In genomic region chr15:52954715-52955593, GRCm38 (mm10) we compare ENCODE assay signal across 24 mouse cellular contexts.
DNase-seq lines count a peak whose midpoint lies in the region; ATAC-seq and TF ChIP-seq lines count a peak whose summit lies in the region.
"Had no signal": no experiment of that assay in that cellular context is flagged by ENCODE, and none has a peak within 500 bp of the region (broad histone marks: within the 10 kb centered on the region; RNA-seq: fewer than 3 reads in every experiment).

No protein-coding gene starts in this region.

- H3K4me3 ChIP-seq in MEL (ENCODE audit: control insufficient read depth in 1 of 2, insufficient read depth in 1 of 2, low read depth in 2 of 2, low read length in 2 of 2): peak overlapping the region; percentile 1 to 19; a peak in 1 of 4 replicates
- no peak overlapping the region for H3K4me3 ChIP-seq in intestine, embryonic 16.5 days (ENCODE audit: low read length)
- no peak overlapping the region for H3K4me3 ChIP-seq in small intestine, adult 2 months (ENCODE audit: low read depth, low read length)
- H3K4me3 ChIP-seq in forebrain, embryonic 13.5 days: no peak overlapping the region
- H3K4me3 ChIP-seq: forebrain, embryonic 10.5 days; hindbrain, embryonic 10.5 days; hindbrain, embryonic 13.5 days had no signal

- peak; percentile 43 to 69 for TF ChIP-seq EP300 in MEL (IDR thresholded peaks at IDR 0.05; ENCODE audit: low read depth in 1 of 2, low read length in 2 of 2)

- 45% methylated on average over 7 of the region's 7 CpGs for WGBS in intestine, embryonic 16.5 days
- 20% methylated on average over 7 of the region's 7 CpGs for WGBS in small intestine, adult 2 months
- 86% methylated on average over 7 of the region's 7 CpGs for WGBS in forebrain, embryonic 13.5 days

- DNase-seq in heart, adult 11 months: peak; percentile 85
- DNase-seq in heart, postnatal 25 days (ENCODE audit: low spot score): no peak
- DNase-seq in MEL (ENCODE audit: low read depth, low spot score): peak; percentile 20
- DNase-seq in urinary bladder, adult 18-20 months (ENCODE audit: low spot score in 2 of 2): no peak
- DNase-seq: adrenal gland, adult 8-10 months; adrenal gland, postnatal 25 days; B cell, adult 2 months; cerebellum, adult 11-12 months; cerebellum, adult 8-10 months; cerebellum, postnatal 14 days; forebrain, postnatal 0 days; gastrocnemius, postnatal 36 days; heart, postnatal 36 days had no signal

- intact Hi-C loops in heart, postnatal 25 days (cut with DNase I): no loop called here

- no peaks in the 10 kb centered on the region for H3K79me2 ChIP-seq in MEL (ENCODE audit: control insufficient read depth, insufficient read depth, low read length, poor library complexity)

- TF ChIP-seq RAD21 in MEL (IDR thresholded peaks at IDR 0.05; ENCODE audit: low read depth, low read length): no peak

- H3K4me2 ChIP-seq in intestine, embryonic 16.5 days (ENCODE audit: low read depth, low read length): no peak overlapping the region
- H3K4me2 ChIP-seq in forebrain, embryonic 13.5 days: no peak overlapping the region
- H3K4me2 ChIP-seq: heart, embryonic 11.5 days; hindbrain, embryonic 13.5 days had no signal

- no peak for TF ChIP-seq POLR2A in MEL (IDR thresholded peaks at IDR 0.05; ENCODE audit: control insufficient read depth in 1 of 2, insufficient read depth in 1 of 2, low read depth in 1 of 2, low read length in 2 of 2, poor library complexity in 1 of 2)
- TF ChIP-seq POLR2A in small intestine, adult 2 months (IDR thresholded peaks at IDR 0.05; ENCODE audit: low read depth, low read length): no peak

- no peaks in the 10 kb centered on the region for H3K27me3 ChIP-seq in MEL (ENCODE audit: control insufficient read depth in 1 of 2, insufficient read depth in 2 of 2, low read length in 2 of 2)
- no peaks in the 10 kb centered on the region for H3K27me3 ChIP-seq in intestine, embryonic 16.5 days (replicated peaks; ENCODE audit: control insufficient read depth, insufficient read depth, low read length)
- no peaks in the 10 kb centered on the region for H3K27me3 ChIP-seq in small intestine, adult 2 months (ENCODE audit: control insufficient read depth, insufficient read depth, low read length)
- H3K27me3 ChIP-seq in forebrain, embryonic 13.5 days: no peaks in the 10 kb centered on the region
- H3K27me3 ChIP-seq: CH12.LX; hindbrain, embryonic 13.5 days had no signal

- peaks cover 0 to 16% of the 10 kb centered on the region in 2 experiments; a peak in 2 of 4 replicates for H3K36me3 ChIP-seq in MEL (ENCODE audit: control insufficient read depth in 1 of 2, insufficient read depth in 2 of 2, low read length in 2 of 2)
- no peaks in the 10 kb centered on the region for H3K36me3 ChIP-seq in intestine, embryonic 16.5 days (ENCODE audit: control insufficient read depth, insufficient read depth, low read length)
- no peaks in the 10 kb centered on the region for H3K36me3 ChIP-seq in small intestine, adult 2 months (ENCODE audit: control insufficient read depth, insufficient read depth, low read length)
- no peaks in the 10 kb centered on the region for H3K36me3 ChIP-seq in forebrain, embryonic 13.5 days (ENCODE audit: poor library complexity, severe bottlenecking)
- H3K36me3 ChIP-seq: forebrain, embryonic 10.5 days; hindbrain, embryonic 10.5 days; hindbrain, embryonic 13.5 days had no signal

- no peak for TF ChIP-seq CTCF in MEL (IDR thresholded peaks at IDR 0.05 in 2 of 3, conservative IDR thresholded peaks at IDR 0.05 in 1 of 3; ENCODE audit: control insufficient read depth in 1 of 3, insufficient read depth in 1 of 3, low read depth in 2 of 3, low read length in 3 of 3, poor library complexity in 1 of 3, severe bottlenecking in 1 of 3)
- no peak for TF ChIP-seq CTCF in small intestine, adult 2 months (IDR thresholded peaks at IDR 0.05; ENCODE audit: extremely low read depth, insufficient read length, insufficient replicate concordance, low read depth, low read length)

- H3K4me1 ChIP-seq in MEL (ENCODE audit: control insufficient read depth in 1 of 2, insufficient read depth in 2 of 2, low read length in 2 of 2): peaks cover 9 to 20% of the 10 kb centered on the region in 2 experiments
- H3K4me1 ChIP-seq in intestine, embryonic 16.5 days (ENCODE audit: control insufficient read depth, insufficient read depth, low read length): no peaks in the 10 kb centered on the region
- H3K4me1 ChIP-seq in small intestine, adult 2 months (ENCODE audit: control insufficient read depth, insufficient read depth, insufficient read length, low read length): peaks cover 17% of the 10 kb centered on the region; the same call in 1 of the 2 replicates
- no peaks in the 10 kb centered on the region for H3K4me1 ChIP-seq in forebrain, embryonic 13.5 days
- H3K4me1 ChIP-seq: forebrain, embryonic 10.5 days; hindbrain, embryonic 10.5 days; hindbrain, embryonic 13.5 days had no signal

- no peak overlapping the region for H3K9ac ChIP-seq in MEL (ENCODE audit: control insufficient read depth, low read depth, low read length, poor library complexity, severe bottlenecking)
- H3K9ac ChIP-seq in intestine, embryonic 16.5 days (ENCODE audit: low read depth, low read length): no peak overlapping the region
- H3K9ac ChIP-seq in forebrain, embryonic 13.5 days: no peak overlapping the region
- H3K9ac ChIP-seq: forebrain, postnatal 0 days; hindbrain, embryonic 13.5 days had no signal

- no peaks in the 10 kb centered on the region for H3K9me3 ChIP-seq in MEL (replicated peaks; ENCODE audit: insufficient read depth, low read length)
- H3K9me3 ChIP-seq in intestine, embryonic 16.5 days (ENCODE audit: control insufficient read depth, low read length): no peaks in the 10 kb centered on the region
- H3K9me3 ChIP-seq in forebrain, embryonic 13.5 days (replicated peaks): no peaks in the 10 kb centered on the region
- H3K9me3 ChIP-seq: forebrain, embryonic 10.5 days; hindbrain, embryonic 10.5 days; hindbrain, embryonic 13.5 days had no signal

- ATAC-seq in intestine, embryonic 16.5 days: peak; percentile 97
- no peak for ATAC-seq in forebrain, embryonic 13.5 days
- ATAC-seq: activated CD4-positive, CD25-positive, alpha-beta regulatory T cell, adult 4 months; forebrain, embryonic 14.5 days; hindbrain, embryonic 16.5 days had no signal

- no peak overlapping the region for H3K27ac ChIP-seq in MEL (ENCODE audit: control insufficient read depth, low read depth, low read length)
- peak overlapping the region; percentile 26; the same call in 1 of the 2 replicates for H3K27ac ChIP-seq in intestine, embryonic 16.5 days (ENCODE audit: low read length)
- peak overlapping the region; percentile 84 for H3K27ac ChIP-seq in small intestine, adult 2 months (ENCODE audit: insufficient read depth, low read depth, low read length)
- no peak overlapping the region for H3K27ac ChIP-seq in forebrain, embryonic 13.5 days
- H3K27ac ChIP-seq: forebrain, embryonic 10.5 days; hindbrain, embryonic 10.5 days; hindbrain, embryonic 13.5 days had no signal

TF ChIP-seq in MEL, 35 proteins besides CTCF, POLR2A, EP300 and RAD21:
- no peak for TF ChIP-seq TAL1 (IDR thresholded peaks at IDR 0.05; ENCODE audit: low read length)
- TF ChIP-seq TCF12 (IDR thresholded peaks at IDR 0.05; ENCODE audit: low read depth, low read length): peak; percentile 67
- peak; percentile 68 for TF ChIP-seq RCOR1 (IDR thresholded peaks at IDR 0.05; ENCODE audit: low read depth, low read length)
- TF ChIP-seq POLR2AphosphoS5 (IDR thresholded peaks at IDR 0.05; ENCODE audit: borderline replicate concordance, low read depth, low read length): no peak
- TF ChIP-seq POLR2AphosphoS2 (IDR thresholded peaks at IDR 0.05; ENCODE audit: low read length): no peak
- peak; percentile 86 for TF ChIP-seq ETS1 (IDR thresholded peaks at IDR 0.05; ENCODE audit: low read depth, low read length)
- TF ChIP-seq NRF1 (IDR thresholded peaks at IDR 0.05; ENCODE audit: insufficient read depth, low read depth, low read length, poor library complexity, severe bottlenecking): no peak
- TF ChIP-seq GATA1 (IDR thresholded peaks at IDR 0.05; ENCODE audit: low read depth, low read length): peak; percentile 32; the same call in 1 of the 2 replicates
- no peak for TF ChIP-seq USF2 (IDR thresholded peaks at IDR 0.05; ENCODE audit: borderline replicate concordance in 1 of 2, insufficient read depth in 1 of 2, low read depth in 1 of 2, low read length in 2 of 2)
- no peak for TF ChIP-seq ZMIZ1 (IDR thresholded peaks at IDR 0.05; ENCODE audit: low read depth, low read length)
- peak; percentile 71 for TF ChIP-seq ZNF384 (IDR thresholded peaks at IDR 0.05; ENCODE audit: low read depth, low read length)
- TF ChIP-seq BHLHE40 (IDR thresholded peaks at IDR 0.05; ENCODE audit: borderline replicate concordance, low read depth, low read length): peak; percentile 35; the same call in 1 of the 2 replicates
- TF ChIP-seq MYC (IDR thresholded peaks at IDR 0.05; ENCODE audit: low read depth, low read length): no peak
- TF ChIP-seq ZC3H11A (IDR thresholded peaks at IDR 0.05; ENCODE audit: low read depth, low read length): 0 out of 2 replicates have a peak, but pooled peaks have one; percentile 14
- TF ChIP-seq SIN3A (IDR thresholded peaks at IDR 0.05; ENCODE audit: low read length): 0 out of 2 replicates have a peak, but pooled peaks have one; percentile 30

Comparison
In these comparisons a context has a peak if more than half of its experiments do, and no peak if none do; other contexts are left out.
1. DNase-seq: peak in heart, adult 11 months (single experiment) and MEL (single experiment); none in heart, postnatal 25 days (single experiment) and urinary bladder, adult 18-20 months (0 of 2).
2. H3K27ac ChIP-seq: peak in intestine, embryonic 16.5 days (single experiment) and small intestine, adult 2 months (single experiment); none in MEL (single experiment) and forebrain, embryonic 13.5 days (single experiment).
3. H3K4me3 ChIP-seq: peak in MEL (2 of 2); none in intestine, embryonic 16.5 days (single experiment), small intestine, adult 2 months (single experiment) and forebrain, embryonic 13.5 days (single experiment).